Mouse (Mus musculus): Measurements from ENCODE around the gene Srsf12. TPM values are rescaled to one million over a fixed set of nuclear protein-coding genes. Genes with fewer than 3 reads are reported as not detected.

The Srsf12 gene
- polyA plus RNA-seq, 1 experiment from 2014 or later = 0.13 TPM

DNA sequence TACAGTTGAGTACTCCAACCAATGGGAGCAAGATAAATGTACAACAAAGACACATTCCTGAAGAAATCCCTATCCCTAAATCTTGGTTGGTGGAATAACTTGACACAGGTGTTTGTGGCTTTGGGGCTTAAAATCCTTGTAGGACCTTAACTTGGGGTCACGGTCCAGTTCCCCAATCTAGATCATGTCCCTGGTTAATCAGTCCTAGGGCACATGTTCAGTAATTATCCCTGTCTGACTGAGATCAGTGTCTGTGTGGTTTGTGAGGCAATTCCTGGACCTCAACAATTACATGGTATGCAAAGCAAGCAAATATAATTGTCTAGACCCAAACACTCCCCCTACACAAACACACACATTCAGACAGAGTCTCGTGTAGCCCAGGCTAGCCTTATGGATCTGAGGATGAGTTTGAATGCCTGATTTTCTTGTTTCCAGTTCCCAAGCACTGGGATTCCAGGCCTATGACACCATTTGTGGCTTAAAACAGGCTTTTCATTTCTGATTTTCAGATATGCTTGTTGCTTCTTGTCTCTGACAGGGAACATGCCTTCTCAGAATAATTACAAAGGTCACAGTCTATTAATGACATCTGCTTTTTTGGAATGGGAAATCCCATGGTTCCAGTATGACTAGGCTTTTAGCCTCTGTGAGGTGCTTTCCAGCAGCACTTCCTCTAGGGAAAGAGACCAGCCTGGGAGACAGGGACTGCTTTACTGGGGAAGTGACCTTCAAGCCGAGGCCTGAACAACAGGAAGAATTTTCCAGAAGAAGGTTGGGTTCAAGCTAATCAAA lies 73.3 kb downstream of the Srsf12 start:
- Histone ChIP-seq H3K9ac (no peak overlapping the region), H3K36me3 (replicated peaks) (no peaks in the 10 kb centered on the region), H3K4me3 (replicated peaks) (no peak overlapping the region), H3K27ac (replicated peaks) (no peak overlapping the region), H3K4me2 (no peak overlapping the region), H3K27me3 (no peaks in the 10 kb centered on the region), H3K9me3 (replicated peaks) (no peaks in the 10 kb centered on the region), H3K4me1 (replicated peaks) (no peaks in the 10 kb centered on the region)
- WGBS (ENCODE audit: insufficient replicate concordance) = 50% methylated on average over 3 of the region's 3 CpGs
- ATAC-seq (ENCODE audit: insufficient read depth) = no peak

Other genes starting within 250 kb of the Srsf12 start
- gene Rragd, start 226.0 kb upstream of the Srsf12 start, polyA plus RNA-seq (2015; fragmentation: Nextera tagmentation; extraction: Ambion mirVana) = 1.9 and 2.3 TPM in 2 replicates
- 25.0 and 30.2 TPM in 2 replicates for gene Ube2j1, start 177.6 kb upstream of the Srsf12 start, polyA plus RNA-seq (2015; fragmentation: Nextera tagmentation; extraction: Ambion mirVana)
- gene Gabrr2, start 146.0 kb upstream of the Srsf12 start, polyA plus RNA-seq (2015; fragmentation: Nextera tagmentation; extraction: Ambion mirVana) = 0.12 TPM in 1 of 2 replicates, not detected in the other
- gene Gabrr1, start 76.5 kb upstream of the Srsf12 start, polyA plus RNA-seq (2015; fragmentation: Nextera tagmentation; extraction: Ambion mirVana) = not detected in 2 replicates
- 0.09 and 0.31 TPM in 2 replicates for gene Pm20d2, start 19.3 kb upstream of the Srsf12 start, polyA plus RNA-seq (2015; fragmentation: Nextera tagmentation; extraction: Ambion mirVana)
- 46.9 and 52.0 TPM in 2 replicates for gene Pnrc1, start 81.2 kb downstream of the Srsf12 start, polyA plus RNA-seq (2015; fragmentation: Nextera tagmentation; extraction: Ambion mirVana)
- gene Rngtt, start 101.3 kb downstream of the Srsf12 start, polyA plus RNA-seq (2015; fragmentation: Nextera tagmentation; extraction: Ambion mirVana) = 13.2 and 14.5 TPM in 2 replicates

All from liver, embryonic 15.5 days (tissue).